Mouse (Mus musculus) small intestine, adult 2 months (tissue): ENCODE data around the gene Thap12. TPM values are rescaled to one million over a fixed set of nuclear protein-coding genes. Genes with fewer than 3 reads are reported as not detected.
A peak's percentile ranks its signal among the peaks of the same experiment; 100 is the strongest.

Experiments
- H3K27ac ChIP-seq: fragments of 200-500 bp; 2 replicates; pipeline ENCODE4 v1.5.1; 2012; ENCODE audit warnings: low read depth, low read length, control low read depth, inconsistent platforms; ENCODE audit not compliant: insufficient read depth
- H3K27me3 ChIP-seq: fragments of 200-500 bp; 2 replicates; pipeline ENCODE4 v1.6.1; 2012; ENCODE audit warnings: mild to moderate bottlenecking, moderate library complexity, low read length, inconsistent platforms; ENCODE audit not compliant: control insufficient read depth, insufficient read depth
- H3K36me3 ChIP-seq: fragments of 200-500 bp; 2 replicates; pipeline ENCODE4 v1.6.1; 2012; ENCODE audit warnings: mild to moderate bottlenecking, low read length, control low read depth, inconsistent platforms; ENCODE audit not compliant: control insufficient read depth, insufficient read depth
- H3K4me1 ChIP-seq: fragments of 200-500 bp; 2 replicates; pipeline ENCODE4 v1.6.1; 2012; ENCODE audit warnings: low read length, inconsistent platforms, mixed read lengths; ENCODE audit not compliant: control insufficient read depth, insufficient read depth, insufficient read length
- H3K4me3 ChIP-seq: fragments of 200-500 bp; 2 replicates; pipeline ENCODE4 v1.5.1; 2012; ENCODE audit warnings: low read depth, mild to moderate bottlenecking, control low read depth, inconsistent platforms, low read length, moderate library complexity
- CTCF ChIP-seq: fragments of 200-500 bp; IDR thresholded peaks from 2 replicates; pipeline ENCODE4 v1.5.1; 2012; ENCODE audit warnings: low read depth, mild to moderate bottlenecking, control low read depth, inconsistent platforms, low read length, moderate library complexity, mixed read lengths; ENCODE audit not compliant: insufficient replicate concordance, insufficient read length; ENCODE audit errors: extremely low read depth
- POLR2A ChIP-seq: fragments of 200-500 bp; IDR thresholded peaks from 2 replicates; pipeline ENCODE4 v1.6.1; 2012; ENCODE audit warnings: low read depth, mild to moderate bottlenecking, control low read depth, inconsistent platforms, low read length, moderate library complexity
- WGBS: fragments of 180-500 bp; shearing (Covaris S2); methylation state at CpG from one replicate; pipeline ENCODE4 v1.1.7; 2018; 5-methylcytosine and 5-hydroxymethylcytosine counted together
- polyA plus RNA-seq: library from polyadenylated mRNA; depleted of rRNA; stranded (reverse); fragments of >200 nt; gene quantifications from 2 replicates; pipeline ENCODE4 v1.2.3, GENCODE M21; 2012

The Thap12 gene
- polyA plus RNA-seq, 1 experiment, result 3.3 TPM

GRCm38 (mm10) chr7:98698041-98698440, 4.9 kb upstream of the Thap12 start:
- TF ChIP-seq POLR2A (no peak), CTCF (no peak)
- peaks cover 3% of the 10 kb centered on the region; the same call in 1 of the 2 replicates for H3K4me1 ChIP-seq
- no peak overlapping the region for H3K4me3 ChIP-seq
- no peaks in the 10 kb centered on the region for H3K36me3 ChIP-seq
- WGBS, result 72% methylated on average over 5 of the region's 5 CpGs
- no peaks in the 10 kb centered on the region for H3K27me3 ChIP-seq
- H3K27ac ChIP-seq, result no peak overlapping the region

DNA sequence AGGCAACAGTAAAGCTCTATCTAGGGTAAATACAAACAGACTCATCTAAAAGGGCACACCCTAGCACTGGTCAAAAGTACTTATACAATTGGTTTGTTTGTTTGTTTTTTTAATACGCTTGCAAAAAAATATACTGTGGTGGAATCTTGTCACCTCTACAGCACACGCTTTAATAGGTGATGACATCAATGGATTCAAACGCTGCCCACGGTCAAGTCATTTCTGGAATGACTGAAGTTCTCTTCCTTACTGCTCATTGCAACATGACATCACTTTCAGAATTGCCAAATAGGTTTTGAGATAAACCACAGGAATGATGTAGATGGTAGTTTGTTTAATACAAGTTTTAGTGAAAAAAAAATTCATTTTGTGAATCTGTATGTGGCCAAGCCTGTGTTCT, 4.3 kb upstream of the Thap12 start:
- Histone ChIP-seq H3K27me3 (no peaks in the 10 kb centered on the region), H3K4me3 (no peak overlapping the region), H3K36me3 (no peaks in the 10 kb centered on the region), H3K4me1 (peaks cover 2% of the 10 kb centered on the region; the same call in 1 of the 2 replicates), H3K27ac (no peak overlapping the region)
- TF ChIP-seq POLR2A (no peak), CTCF (no peak)
- WGBS, result 85% methylated on average over 4 of the region's 4 CpGs

GRCm38 (mm10) chr7:98701771-98702170, 1.1 kb upstream of the Thap12 start:
- WGBS, result 6% methylated on average over 7 of the region's 7 CpGs
- Histone ChIP-seq H3K4me1 (peaks cover 2% of the 10 kb centered on the region; the same call in 1 of the 2 replicates), H3K27ac (peak overlapping the region; percentile 51; the same call in 1 of the 2 replicates)

DNA sequence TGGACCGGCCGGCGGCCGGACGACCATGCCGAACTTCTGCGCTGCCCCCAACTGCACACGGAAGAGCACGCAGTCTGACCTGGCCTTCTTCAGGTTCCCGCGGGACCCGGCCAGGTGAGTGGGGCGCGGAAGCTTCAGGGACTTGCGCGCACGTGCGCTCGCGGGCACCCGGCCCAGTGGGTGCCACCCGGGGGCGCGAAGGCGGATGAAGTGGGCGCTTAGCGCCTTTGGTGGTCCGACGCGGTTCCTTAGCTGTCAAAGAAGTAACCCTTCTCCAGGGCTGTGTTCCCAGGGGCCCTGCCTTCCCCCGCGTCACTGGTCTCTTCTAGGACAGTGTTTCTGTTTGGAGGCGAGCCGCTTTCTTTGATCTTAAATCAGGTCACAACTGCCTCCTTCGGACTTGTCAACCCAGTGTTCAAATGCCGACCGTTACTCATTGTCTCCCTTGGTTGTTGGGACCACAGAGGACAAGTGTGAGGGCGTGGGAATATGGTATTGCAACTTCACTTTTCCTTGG, 520 bp downstream of the Thap12 start:
- under 1% methylated on average over 38 of the region's 38 CpGs for WGBS
- TF ChIP-seq CTCF, result no peak
- TF ChIP-seq POLR2A, result no peak

More at GRCm38 (mm10) chr7:98701771-98702170, 1.1 kb upstream of the Thap12 start:
- Histone ChIP-seq H3K4me3 (peak overlapping the region; percentile 6; the same call in 1 of the 2 replicates), H3K27me3 (no peaks in the 10 kb centered on the region), H3K36me3 (no peaks in the 10 kb centered on the region)
- TF ChIP-seq CTCF, result no peak
- TF ChIP-seq POLR2A, result no peak

GRCm38 (mm10) chr7:98704276-98704675, 1.4 kb downstream of the Thap12 start:
- H3K4me3 ChIP-seq, result no peak overlapping the region

More for the DNA sequence above, 520 bp downstream of the Thap12 start:
- H3K4me1 ChIP-seq, result peaks cover 2% of the 10 kb centered on the region; the same call in 1 of the 2 replicates
- H3K27ac ChIP-seq, result peak overlapping the region; percentile 5; the same call in 1 of the 2 replicates
- H3K36me3 ChIP-seq, result no peaks in the 10 kb centered on the region
- peak overlapping the region; percentile 90 for H3K4me3 ChIP-seq
- no peaks in the 10 kb centered on the region for H3K27me3 ChIP-seq

GRCm38 (mm10) chr7:98713661-98714060, 10.8 kb downstream of the Thap12 start:
- Histone ChIP-seq H3K27me3 (no peaks in the 10 kb centered on the region), H3K36me3 (peaks cover 60% of the 10 kb centered on the region), H3K27ac (no peak overlapping the region), H3K4me3 (no peak overlapping the region), H3K4me1 (no peaks in the 10 kb centered on the region)
- 58% methylated on average over 3 of the region's 3 CpGs for WGBS
- TF ChIP-seq CTCF (no peak), POLR2A (no peak)

More at GRCm38 (mm10) chr7:98704276-98704675, 1.4 kb downstream of the Thap12 start:
- 13% methylated on average over 5 of the region's 5 CpGs for WGBS
- Histone ChIP-seq H3K36me3 (no peaks in the 10 kb centered on the region), H3K27me3 (no peaks in the 10 kb centered on the region), H3K4me1 (peaks cover 2% of the 10 kb centered on the region; the same call in 1 of the 2 replicates), H3K27ac (no peak overlapping the region)
- TF ChIP-seq POLR2A (no peak), CTCF (no peak)

GRCm38 (mm10) chr7:98717438-98717837, 14.5 kb downstream of the Thap12 start:
- H3K27me3 ChIP-seq, result no peaks in the 10 kb centered on the region
- H3K36me3 ChIP-seq, result peaks cover 40% of the 10 kb centered on the region
- H3K4me3 ChIP-seq, result no peak overlapping the region
- 82% methylated on average over 3 of the region's 3 CpGs for WGBS
- no peaks in the 10 kb centered on the region for H3K4me1 ChIP-seq
- H3K27ac ChIP-seq, result no peak overlapping the region
- TF ChIP-seq POLR2A, result no peak

DNA sequence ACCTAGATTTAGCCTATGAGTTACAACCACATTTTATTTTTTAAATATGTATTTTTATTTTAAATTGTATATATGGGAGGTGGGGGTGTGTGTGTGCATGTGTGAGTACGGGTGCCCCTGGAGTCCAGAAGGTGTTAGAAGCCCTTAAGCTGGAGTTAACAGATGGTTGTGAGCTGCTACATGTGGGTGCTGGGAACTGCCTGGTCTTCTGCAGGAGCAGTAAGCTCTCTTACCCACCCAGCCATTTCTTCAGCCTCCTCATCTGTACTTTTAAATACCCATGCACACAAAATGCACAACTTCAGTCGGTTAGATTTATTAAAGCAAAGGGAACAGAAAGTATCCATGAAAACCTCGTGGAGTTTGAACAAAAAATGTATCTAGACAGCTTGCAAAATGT, 16.9 kb downstream of the Thap12 start:
- Histone ChIP-seq H3K4me1 (no peaks in the 10 kb centered on the region), H3K4me3 (no peak overlapping the region), H3K27ac (no peak overlapping the region), H3K27me3 (no peaks in the 10 kb centered on the region), H3K36me3 (peaks cover 27% of the 10 kb centered on the region)
- 75% methylated on average over 3 of the region's 3 CpGs for WGBS
- no peak for TF ChIP-seq CTCF
